Mouse (Mus musculus): ENCODE results near the gene Robo2.

GRCm38 (mm10) chr16:74061479-74061878 lies 350.1 kb downstream of the Robo2 start:
- TF ChIP-seq CTCF (IDR thresholded peaks at IDR 0.05; ENCODE audit: low read depth) (no peak), EP300 (IDR thresholded peaks at IDR 0.05; ENCODE audit: low read depth) (no peak)

All from heart, postnatal 0 days (tissue).